In genomic region chr19:44292083-44292482, GRCm38 (mm10) we compare ENCODE assay signal across 8 mouse cellular contexts. TPM values are rescaled to one million over a fixed set of nuclear protein-coding genes. Genes with fewer than 3 reads are reported as not detected.
A peak's percentile ranks its signal among the peaks of the same experiment; 100 is the strongest.
DNase-seq lines count a peak whose midpoint lies in the region; ATAC-seq lines count a peak whose summit lies in the region.

No protein-coding gene starts in this region.

- H3K9ac ChIP-seq in neural tube, embryonic 11.5 days (ENCODE audit: low read length): no peak overlapping the region
- H3K9ac ChIP-seq in limb, embryonic 15.5 days: no peak overlapping the region
- H3K9ac ChIP-seq in stomach, embryonic 15.5 days: no peak overlapping the region

- no peaks in the 10 kb centered on the region for H3K27me3 ChIP-seq in neural tube, embryonic 11.5 days (ENCODE audit: control insufficient read depth, insufficient read depth, low read length)
- no peaks in the 10 kb centered on the region for H3K27me3 ChIP-seq in limb, embryonic 15.5 days
- no peaks in the 10 kb centered on the region for H3K27me3 ChIP-seq in stomach, embryonic 15.5 days (replicated peaks)

- 74% methylated on average over 2 of the region's 2 CpGs for WGBS in neural tube, embryonic 11.5 days
- 85% methylated on average over 2 of the region's 2 CpGs for WGBS in limb, embryonic 15.5 days
- 72% methylated on average over 2 of the region's 2 CpGs for WGBS in stomach, embryonic 15.5 days

- no peaks in the 10 kb centered on the region for H3K9me3 ChIP-seq in neural tube, embryonic 11.5 days (ENCODE audit: control insufficient read depth, low read length)
- H3K9me3 ChIP-seq in limb, embryonic 15.5 days: no peaks in the 10 kb centered on the region
- H3K9me3 ChIP-seq in stomach, embryonic 15.5 days: no peaks in the 10 kb centered on the region

- DNase-seq in cerebellum, adult 11-12 months: peak; percentile 52
- no peak for DNase-seq in cerebellum, postnatal 14 days
- no peak for DNase-seq in neural tube, embryonic 11.5 days (ENCODE audit: low spot score)
- no peak for DNase-seq in neural tube, embryonic 10.5 days (ENCODE audit: extremely low spot score, low spot score)
- no peak for DNase-seq in spleen, postnatal 4 days (ENCODE audit: low spot score in 2 of 2)
- no peak for DNase-seq in layer of hippocampus, adult 8-10 months (ENCODE audit: low spot score in 2 of 2)

- peak overlapping the region; percentile 72; the same call in 1 of the 2 replicates for H3K4me2 ChIP-seq in neural tube, embryonic 11.5 days (ENCODE audit: low read depth)
- no peak overlapping the region for H3K4me2 ChIP-seq in limb, embryonic 15.5 days
- H3K4me2 ChIP-seq in stomach, embryonic 15.5 days: peak overlapping the region; percentile 93; the same call in 1 of the 2 replicates

- no peak for ATAC-seq in neural tube, embryonic 11.5 days (ENCODE audit: insufficient read depth, low FRiP score, low TSS enrichment)
- no peak for ATAC-seq in limb, embryonic 15.5 days (ENCODE audit: insufficient number of reproducible peaks, low FRiP score, low TSS enrichment, low read depth)
- no peak for ATAC-seq in stomach, embryonic 15.5 days (ENCODE audit: insufficient read depth, low FRiP score, low read depth)

- H3K36me3 ChIP-seq in neural tube, embryonic 11.5 days (ENCODE audit: control insufficient read depth, insufficient read depth, low read length): peaks cover 14% of the 10 kb centered on the region
- peaks cover 18% of the 10 kb centered on the region for H3K36me3 ChIP-seq in limb, embryonic 15.5 days
- peaks cover 13% of the 10 kb centered on the region for H3K36me3 ChIP-seq in stomach, embryonic 15.5 days

- H3K4me3 ChIP-seq in neural tube, embryonic 11.5 days (ENCODE audit: low read depth, low read length): peak overlapping the region; percentile 68; the same call in 1 of the 2 replicates
- H3K4me3 ChIP-seq in limb, embryonic 15.5 days: no peak overlapping the region
- no peak overlapping the region for H3K4me3 ChIP-seq in stomach, embryonic 15.5 days (replicated peaks)

- peak overlapping the region; percentile 98 for H3K27ac ChIP-seq in neural tube, embryonic 11.5 days (ENCODE audit: low read depth, low read length)
- peak overlapping the region; percentile 97; the same call in 1 of the 2 replicates for H3K27ac ChIP-seq in limb, embryonic 15.5 days
- H3K27ac ChIP-seq in stomach, embryonic 15.5 days: peak overlapping the region; percentile 97; the same call in 1 of the 2 replicates

- peaks cover 26% of the 10 kb centered on the region for H3K4me1 ChIP-seq in neural tube, embryonic 11.5 days (ENCODE audit: control insufficient read depth, insufficient read depth, low read length)
- peaks cover 31% of the 10 kb centered on the region for H3K4me1 ChIP-seq in limb, embryonic 15.5 days
- peaks cover 27% of the 10 kb centered on the region for H3K4me1 ChIP-seq in stomach, embryonic 15.5 days

RNA-seq across cellular contexts. Expression of gene Scd2, which starts 1.4 kb away (rescaled TPM):
- polyA plus RNA-seq in neural tube, embryonic 11.5 days (2014; fragmentation: Nextera tagmentation; extraction: Ambion mirVana): 413 and 424 TPM in 2 replicates
- 200 and 221 TPM in 2 replicates for polyA plus RNA-seq in limb, embryonic 15.5 days (2015; fragmentation: Nextera tagmentation; extraction: Ambion mirVana)
- 266 and 297 TPM in 2 replicates for polyA plus RNA-seq in stomach, embryonic 15.5 days (2015; fragmentation: Nextera tagmentation; extraction: Ambion mirVana)
- total RNA-seq in layer of hippocampus, adult 8-10 months (2022): 100 to 1,000 TPM; 662 to 773 (median 703) TPM

RNA-seq across cellular contexts. Expression of gene Scd4, which starts 40.8 kb away (rescaled TPM):
- not detected in 2 replicates for polyA plus RNA-seq in neural tube, embryonic 11.5 days (2014; fragmentation: Nextera tagmentation; extraction: Ambion mirVana)
- polyA plus RNA-seq in limb, embryonic 15.5 days (2015; fragmentation: Nextera tagmentation; extraction: Ambion mirVana): 0.20 and 0.41 TPM in 2 replicates
- polyA plus RNA-seq in stomach, embryonic 15.5 days (2015; fragmentation: Nextera tagmentation; extraction: Ambion mirVana): 0.12 and 0.15 TPM in 2 replicates
- 1 to 10 TPM; 2.3 to 3.0 (median 2.7) TPM for total RNA-seq in layer of hippocampus, adult 8-10 months (2022)
